Mouse (Mus musculus) G1E (cell line): ENCODE data around the gene Parp11.

Experiments
- CTCF ChIP-seq: IDR thresholded peaks from 2 replicates; pipeline ENCODE4 v1.5.1; 2012; ENCODE audit warnings: low read depth, low read length, inconsistent platforms, mixed read lengths
- GATA1 ChIP-seq: IDR thresholded peaks from 2 replicates; pipeline ENCODE4 v1.6.1; 2012; ENCODE audit warnings: borderline replicate concordance, low read length, inconsistent platforms, mixed read lengths
- GATA2 ChIP-seq: IDR thresholded peaks from 2 replicates; pipeline ENCODE4 v1.6.1; 2012; ENCODE audit warnings: low read depth, low read length, inconsistent platforms, borderline replicate concordance
- POLR2AphosphoS5 ChIP-seq: IDR thresholded peaks from 2 replicates; pipeline ENCODE4 v1.6.1; 2012; ENCODE audit warnings: low read depth, low read length, inconsistent platforms; ENCODE audit not compliant: insufficient replicate concordance
- TAL1 ChIP-seq: conservative IDR thresholded peaks from 2 replicates; pipeline ENCODE4 v1.6.1; 2012; ENCODE audit warnings: low read depth, low read length, inconsistent platforms, mixed read lengths

DNA sequence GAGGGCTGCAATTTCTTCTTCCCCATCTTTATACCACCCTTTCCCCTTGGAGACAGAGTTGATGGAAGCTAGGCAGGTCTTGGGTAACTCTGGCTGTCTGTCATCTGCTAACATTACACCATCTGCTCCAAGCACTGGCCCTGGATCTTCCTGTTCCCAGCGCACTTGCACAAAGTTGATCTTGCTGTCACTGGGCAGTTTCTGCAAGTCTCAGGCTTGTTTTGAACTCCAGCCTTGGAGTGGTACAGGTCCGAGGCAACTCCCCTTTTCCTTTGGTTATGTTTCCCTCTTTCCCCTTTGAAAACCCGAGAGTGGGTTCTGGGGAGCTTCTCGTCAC, 12.0 kb upstream of the Parp11 start:
- no peak for TF ChIP-seq CTCF
- no peak for TF ChIP-seq TAL1
- no peak for TF ChIP-seq GATA1
- TF ChIP-seq GATA2: no peak
- TF ChIP-seq POLR2AphosphoS5: no peak
